Mouse (Mus musculus) CD4-positive naive resting alpha-beta T cell, adult 76 days (primary cell): ENCODE data around the gene Dhx38. TPM values are rescaled to one million over a fixed set of nuclear protein-coding genes. Genes with fewer than 3 reads are reported as not detected.

Experiments
- total RNA-seq: library from RNA; stranded (reverse); gene quantifications from one replicate; pipeline ENCODE4 v1.2.4, GENCODE M21; 2023

Gene Dhx38
- 89.8 TPM for total RNA-seq

GRCm38 (mm10) chr8:109565498-109566333, at the start of gene Dhx38, which contains the start of gene Txnl4b:
Gene Dhx38 (minus strand): TSS chr8:109565861.
Gene Txnl4b (plus strand): TSS chr8:109565892.

GRCm38 (mm10) chr8:109614243-109615210, 48.9 kb upstream of the Dhx38 start, which contains the start of gene Pkd1l3:
Gene Pkd1l3 (plus strand): TSS chr8:109614517.

GRCm38 (mm10) chr8:109608271-109609152, 42.9 kb upstream of the Dhx38 start, which contains the start of gene Dhodh:
Gene Dhodh (minus strand): TSS chr8:109608673.

GRCm38 (mm10) chr8:109578900-109579301, 13.2 kb upstream of the Dhx38 start, which contains the start of gene Hp:
Gene Hp (minus strand): TSS chr8:109579172.

Other genes with a start within 250 kb of the Dhx38 start
- gene Pmfbp1, start 71.8 kb downstream of the Dhx38 start, total RNA-seq: not detected
- gene Txnl4b, start within 50 bp of the Dhx38 start, total RNA-seq: 4.1 TPM
- 0.56 TPM for gene Hp, start 13.3 kb upstream of the Dhx38 start, total RNA-seq
- 24.1 TPM for gene Dhodh, start 42.8 kb upstream of the Dhx38 start, total RNA-seq
- 1.6 TPM for gene Pkd1l3, start 48.7 kb upstream of the Dhx38 start, total RNA-seq
- 90.5 TPM for gene Ist1, start 127.4 kb upstream of the Dhx38 start, total RNA-seq
- 3.8 TPM for gene Zfp821, start 139.7 kb upstream of the Dhx38 start, total RNA-seq
- gene Atxn1l, start 171.9 kb upstream of the Dhx38 start, total RNA-seq: 27.2 TPM
- gene Ap1g1, start 212.7 kb upstream of the Dhx38 start, total RNA-seq: 80.6 TPM